Mouse (Mus musculus) heart, adult 2 months (tissue): ENCODE results near the gene Sdcbp2. TPM values are rescaled to one million over a fixed set of nuclear protein-coding genes. Genes with fewer than 3 reads are reported as not detected.

Experiments
- DNase-seq, 2 experiments: peaks; one replicate each; pipeline ENCODE4 v3.0.0; 2021
- H3K27ac ChIP-seq: fragments of 200-600 bp; 2 replicates; pipeline ENCODE4 v1.8.1; 2022
- H3K27me3 ChIP-seq: fragments of 200-500 bp; 2 replicates; pipeline ENCODE4 v1.6.1; 2012; ENCODE audit warnings: mild to moderate bottlenecking, low read length, inconsistent platforms, mixed read lengths; ENCODE audit not compliant: control insufficient read depth, insufficient read depth
- H3K36me3 ChIP-seq: fragments of 200-500 bp; 2 replicates; pipeline ENCODE4 v1.6.1; 2012; ENCODE audit warnings: low read length, inconsistent platforms; ENCODE audit not compliant: control insufficient read depth, insufficient read depth
- H3K4me1 ChIP-seq: fragments of 200-500 bp; 2 replicates; pipeline ENCODE4 v1.6.1; 2011; ENCODE audit warnings: low read length; ENCODE audit not compliant: control insufficient read depth, insufficient read depth
- H3K4me3 ChIP-seq: fragments of 200-600 bp; 2 replicates; pipeline ENCODE4 v1.8.1; 2022
- H3K79me2 ChIP-seq: fragments of 200-500 bp; replicated peaks from 2 replicates; pipeline ENCODE4 v1.6.1; 2012; ENCODE audit warnings: mild to moderate bottlenecking, inconsistent platforms, low read length, moderate library complexity, mixed read lengths; ENCODE audit not compliant: control insufficient read depth, insufficient read depth
- H3K9ac ChIP-seq: fragments of 200-500 bp; 2 replicates; pipeline ENCODE4 v1.6.1; 2012; ENCODE audit warnings: low read depth, mild to moderate bottlenecking, control low read depth, inconsistent platforms, low read length, mixed read lengths
- CTCF ChIP-seq: fragments of 200-600 bp; IDR thresholded peaks from 2 replicates; pipeline ENCODE4 v1.8.1; 2022; ENCODE audit warnings: antibody characterized with exemption, mild to moderate bottlenecking, moderate library complexity
- EP300 ChIP-seq: fragments of 200-500 bp; IDR thresholded peaks from 2 replicates; pipeline ENCODE4 v1.6.1; 2011; ENCODE audit warnings: low read depth, low read length, control low read depth; ENCODE audit not compliant: insufficient read depth
- POLR2A ChIP-seq: fragments of 200-500 bp; IDR thresholded peaks from 2 replicates; pipeline ENCODE4 v1.6.1; 2011; ENCODE audit warnings: mild to moderate bottlenecking, low read depth, low read length, control low read depth; ENCODE audit not compliant: insufficient read depth
- WGBS: fragments of 180-500 bp; shearing (Covaris S2); methylation state at CpG from one replicate; pipeline ENCODE4 v1.1.7; 2018; 5-methylcytosine and 5-hydroxymethylcytosine counted together
- intact Hi-C: fragments of 180-260 bp; cut with DNase I; formaldehyde crosslinking; loops from one replicate; pipeline ENCODE4 v1.15.1; 2025
- long read RNA-seq: library from polyadenylated mRNA; stranded (forward); transcript quantifications from one replicate; pipeline ENCODE4 v2.0.0, GENCODE M21; 2021
- polyA plus RNA-seq: library from polyadenylated mRNA; depleted of rRNA; stranded (reverse); fragments of >200 nt; gene quantifications from 2 replicates; pipeline ENCODE4 v1.2.3, GENCODE M21; 2012; rRNA removed
- total RNA-seq, 2 experiments: library from RNA; stranded (reverse); gene quantifications; 2 replicates each; pipeline ENCODE4 v1.2.3; 2021

Gene Sdcbp2
- total RNA-seq (1 to 10 TPM; 1.9 to 2.4 TPM), polyA plus RNA-seq (2.2 TPM in 2 replicates)
- long read RNA-seq, partial matches to known transcripts = 0 of 1 reads
- long read RNA-seq, other reads (novel, unspliced or antisense) = 0 of 1 reads

- Histone ChIP-seq H3K27ac (peak within 1 kb of the TSS; percentile 21), H3K9ac (no peak within 1 kb of the TSS), H3K4me3 (no peak within 1 kb of the TSS), H3K27me3 (no peaks in the 10 kb centered on the region), H3K4me1 (peaks cover 2% of the 10 kb centered on the region; the same call in 1 of the 2 replicates), H3K79me2 (no peaks in the 10 kb centered on the region), H3K36me3 (no peaks in the 10 kb centered on the region)
- intact Hi-C loops = no loop called here
- WGBS = 57% methylated on average over 17 of the region's 17 CpGs
- TF ChIP-seq EP300 (no peak), CTCF (no peak), POLR2A (no peak)
- no peak for DNase-seq
Observed at GRCm38 (mm10) chr2:151571873-151572700, at the start of gene Sdcbp2. Gene Sdcbp2, plus strand, starts transcription at chr2:151572622.

GRCm38 (mm10) chr2:151524324-151525041 lies 47.9 kb upstream of the Sdcbp2 start:
- TF ChIP-seq EP300 = no peak
- TF ChIP-seq CTCF = no peak
- no peak for TF ChIP-seq POLR2A
- no peaks in the 10 kb centered on the region for H3K36me3 ChIP-seq
- no peaks in the 10 kb centered on the region for H3K79me2 ChIP-seq
- no peaks in the 10 kb centered on the region for H3K27me3 ChIP-seq
- H3K27ac ChIP-seq = no peak overlapping the region
- DNase-seq = peak in 1 of 2 experiments; percentile 13
- 32% methylated on average over 4 of the region's 4 CpGs for WGBS
- H3K4me1 ChIP-seq = peaks cover 2% of the 10 kb centered on the region
- intact Hi-C loops = no loop called here
- H3K4me3 ChIP-seq = no peak overlapping the region
- no peak overlapping the region for H3K9ac ChIP-seq

GRCm38 (mm10) chr2:151525520-151525919 lies 46.9 kb upstream of the Sdcbp2 start:
- TF ChIP-seq POLR2A = no peak
- Histone ChIP-seq H3K27ac (no peak overlapping the region), H3K4me3 (no peak overlapping the region), H3K4me1 (peaks cover 2% of the 10 kb centered on the region), H3K79me2 (no peaks in the 10 kb centered on the region), H3K36me3 (no peaks in the 10 kb centered on the region), H3K9ac (no peak overlapping the region), H3K27me3 (no peaks in the 10 kb centered on the region)
- intact Hi-C loops = no loop called here
- no peak for DNase-seq
- 63% methylated on average over 2 of the region's 2 CpGs for WGBS

DNA sequence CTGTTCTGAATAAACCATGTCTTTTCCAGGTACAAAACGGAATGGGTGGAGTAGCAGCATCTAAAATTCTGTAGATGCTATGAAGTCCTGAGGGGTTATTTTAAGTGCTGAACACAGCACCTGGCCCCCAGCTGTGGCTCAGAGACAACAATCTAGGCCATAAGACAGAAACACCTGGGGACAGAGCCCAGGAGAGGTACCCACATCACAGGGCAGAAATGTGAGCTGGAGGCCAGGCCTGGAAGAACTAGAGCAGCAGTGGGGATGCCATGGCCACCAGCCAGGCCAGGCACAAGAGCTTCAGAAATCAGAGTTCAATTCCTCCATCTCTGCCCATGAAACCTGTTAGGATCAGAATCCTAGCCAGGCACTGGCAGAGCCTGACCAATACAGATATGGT lies 44.4 kb upstream of the Sdcbp2 start:
- TF ChIP-seq POLR2A (no peak), CTCF (no peak), EP300 (no peak)
- H3K79me2 ChIP-seq = no peaks in the 10 kb centered on the region
- peaks cover 5% of the 10 kb centered on the region for H3K4me1 ChIP-seq
- H3K27ac ChIP-seq = no peak overlapping the region
- 100% methylated on average over 1 of the region's 1 CpGs for WGBS
- H3K36me3 ChIP-seq = no peaks in the 10 kb centered on the region
- peak in 1 of 2 experiments; percentile 9 for DNase-seq
- H3K4me3 ChIP-seq = no peak overlapping the region
- intact Hi-C loops = no loop called here
- H3K27me3 ChIP-seq = no peaks in the 10 kb centered on the region
- H3K9ac ChIP-seq = no peak overlapping the region

GRCm38 (mm10) chr2:151529169-151529568 lies 43.3 kb upstream of the Sdcbp2 start:
- peaks cover 11% of the 10 kb centered on the region for H3K4me1 ChIP-seq
- intact Hi-C loops = no loop called here

More at GRCm38 (mm10) chr2:151529169-151529568, 43.3 kb upstream of the Sdcbp2 start:
- no peaks in the 10 kb centered on the region for H3K79me2 ChIP-seq
- H3K27me3 ChIP-seq = no peaks in the 10 kb centered on the region
- no peak overlapping the region for H3K27ac ChIP-seq
- TF ChIP-seq POLR2A (no peak), CTCF (no peak), EP300 (no peak)
- H3K4me3 ChIP-seq = no peak overlapping the region
- H3K36me3 ChIP-seq = no peaks in the 10 kb centered on the region
- peak in 1 of 2 experiments; percentile 11 for DNase-seq
- no peak overlapping the region for H3K9ac ChIP-seq
